Mouse (Mus musculus): ENCODE measurements around the gene Rps6ka1. TPM values are rescaled to one million over a fixed set of nuclear protein-coding genes. Genes with fewer than 3 reads are reported as not detected.
"Not testable (repeated sequence)": the region's sequence is repeated elsewhere in the genome, so short reads cannot be mapped to it uniquely, and the experiment has no call there.

The Rps6ka1 gene
- polyA plus RNA-seq, 1 experiment from 2014 or later, result 37.4 TPM

DNA sequence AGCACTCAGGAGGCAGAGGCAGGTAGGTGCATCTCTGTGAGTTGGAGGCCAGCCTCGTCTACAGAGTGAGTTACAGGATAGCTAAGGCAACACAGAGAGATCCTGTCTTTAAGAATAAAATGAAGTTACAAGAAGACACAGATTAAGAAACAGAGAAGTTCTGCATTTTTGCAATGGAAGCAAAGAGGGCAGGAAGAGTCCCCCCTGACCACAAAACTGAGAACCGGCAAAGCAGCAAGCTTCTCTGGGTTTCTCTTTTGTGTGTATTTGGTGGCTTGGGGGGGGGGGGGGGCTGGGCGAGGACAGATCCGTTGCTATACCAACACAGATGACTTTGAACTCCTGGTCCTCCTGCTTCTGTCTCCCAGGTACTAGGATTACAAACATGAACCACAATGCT lies 19.5 kb upstream of the Rps6ka1 start:
- ATAC-seq (ENCODE audit: low FRiP score), result no peak
- no peaks in the 10 kb centered on the region for H3K9me3 ChIP-seq (replicated peaks)
- no peaks in the 10 kb centered on the region for H3K27me3 ChIP-seq
- H3K27ac ChIP-seq, result no peak overlapping the region
- H3K36me3 ChIP-seq, result no peaks in the 10 kb centered on the region
- H3K4me3 ChIP-seq, result no peak overlapping the region
- no peak overlapping the region for H3K4me2 ChIP-seq (replicated peaks)
- peaks cover 17% of the 10 kb centered on the region for H3K4me1 ChIP-seq
- 60% methylated on average over 4 of the region's 4 CpGs for WGBS
- no peak overlapping the region for H3K9ac ChIP-seq

DNA sequence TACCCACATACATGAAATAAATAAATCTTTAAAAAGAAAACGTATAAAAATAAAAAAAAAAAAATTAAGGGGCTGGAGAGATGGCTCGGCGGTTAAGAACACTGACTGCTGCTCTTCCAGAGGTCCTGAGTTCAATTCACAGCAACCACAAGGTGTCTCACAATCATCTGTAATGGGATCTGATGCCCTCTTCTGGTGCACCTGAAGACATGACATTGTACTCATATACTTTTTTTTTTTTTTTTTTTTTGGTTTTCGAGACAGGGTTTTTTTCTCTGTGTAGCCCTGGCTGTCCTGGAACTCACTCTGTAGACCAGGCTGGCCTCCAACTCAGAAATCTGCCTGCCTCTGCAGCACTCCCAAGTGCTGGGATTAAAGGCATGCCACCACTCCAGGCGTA lies 18.7 kb upstream of the Rps6ka1 start:
- H3K9me3 ChIP-seq (replicated peaks); ATAC-seq (ENCODE audit: low FRiP score): not testable (repeated sequence)

DNA sequence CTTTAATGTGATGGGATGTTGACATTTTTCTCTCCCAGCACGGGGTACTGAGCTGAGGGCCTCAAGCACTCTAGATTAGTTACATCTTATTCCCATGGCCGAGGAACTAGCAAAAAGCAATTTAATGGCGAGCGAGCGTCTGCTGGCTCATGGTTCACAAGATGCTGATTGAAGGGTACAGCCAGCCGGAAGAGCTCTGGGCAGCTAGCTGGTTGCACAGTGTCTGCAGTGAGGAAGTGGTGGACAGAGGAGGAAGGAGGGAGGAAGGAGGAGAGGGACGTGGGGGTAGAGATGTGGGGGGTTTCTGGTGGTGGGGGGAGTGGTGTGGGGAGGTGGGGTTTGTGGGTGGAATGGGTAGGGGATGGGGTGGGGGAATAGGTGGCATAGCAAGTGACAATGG lies 17.6 kb upstream of the Rps6ka1 start:
- H3K9ac ChIP-seq, result no peak overlapping the region
- H3K9me3 ChIP-seq (replicated peaks), result no peaks in the 10 kb centered on the region
- ATAC-seq (ENCODE audit: low FRiP score), result no peak
- no peak overlapping the region for H3K4me2 ChIP-seq (replicated peaks)
- no peaks in the 10 kb centered on the region for H3K36me3 ChIP-seq
- peaks cover 9% of the 10 kb centered on the region for H3K4me1 ChIP-seq
- 76% methylated on average over 7 of the region's 7 CpGs for WGBS
- H3K4me3 ChIP-seq, result no peak overlapping the region
- H3K27me3 ChIP-seq, result no peaks in the 10 kb centered on the region
- no peak overlapping the region for H3K27ac ChIP-seq

More for the DNA sequence above, 18.7 kb upstream of the Rps6ka1 start:
- 89% methylated on average over 5 of the region's 5 CpGs for WGBS
- not testable (repeated sequence) for H3K4me3 ChIP-seq; H3K9ac ChIP-seq; H3K36me3 ChIP-seq; H3K27ac ChIP-seq; H3K27me3 ChIP-seq; H3K4me2 ChIP-seq (replicated peaks)
- H3K4me1 ChIP-seq, result peaks cover 16% of the 10 kb centered on the region

DNA sequence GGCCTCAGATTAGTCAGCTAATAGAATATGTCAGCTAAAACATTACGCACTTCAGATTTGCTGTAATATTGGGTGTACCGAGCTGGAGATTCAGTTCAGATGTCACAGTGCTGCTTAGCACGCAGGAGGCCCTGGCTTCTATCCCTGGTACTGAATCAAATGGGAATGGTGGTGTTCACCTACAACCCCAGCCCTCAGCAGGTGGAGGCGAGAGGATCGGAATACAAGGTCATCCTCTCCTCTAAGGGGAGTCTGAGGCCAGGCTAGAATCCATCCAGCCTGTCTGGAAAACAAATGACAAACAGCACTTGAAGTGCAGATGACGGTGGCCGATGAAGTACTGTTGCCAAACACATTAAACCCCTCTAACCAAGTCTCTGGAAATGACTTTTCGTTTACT lies 16.7 kb upstream of the Rps6ka1 start:
- H3K4me1 ChIP-seq, result peaks cover 4% of the 10 kb centered on the region; the same call in 1 of the 2 replicates
- no peak overlapping the region for H3K9ac ChIP-seq
- H3K27ac ChIP-seq, result no peak overlapping the region
- H3K9me3 ChIP-seq (replicated peaks), result no peaks in the 10 kb centered on the region
- ATAC-seq (ENCODE audit: low FRiP score), result no peak
- no peaks in the 10 kb centered on the region for H3K36me3 ChIP-seq
- H3K4me3 ChIP-seq, result no peak overlapping the region
- 82% methylated on average over 8 of the region's 8 CpGs for WGBS
- H3K4me2 ChIP-seq (replicated peaks), result no peak overlapping the region
- H3K27me3 ChIP-seq, result no peaks in the 10 kb centered on the region

DNA sequence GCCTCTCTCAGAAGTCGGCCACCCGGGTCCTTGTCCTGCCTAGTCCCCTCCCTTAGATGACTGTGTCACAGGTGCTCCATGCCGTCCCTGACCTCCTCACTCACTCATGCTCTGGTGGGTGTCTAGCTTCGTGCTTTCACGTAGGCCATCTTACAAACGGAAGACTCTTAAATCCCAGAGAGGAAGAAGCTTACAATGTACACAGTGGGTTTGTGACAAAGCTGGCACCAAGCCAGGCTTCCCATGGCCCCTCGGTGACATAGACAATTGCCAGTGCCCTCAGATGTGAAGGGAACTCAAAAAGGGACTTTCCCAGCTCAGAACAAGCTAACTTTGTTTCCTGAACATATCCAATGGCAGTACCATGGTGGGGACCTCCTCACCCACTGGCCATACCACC lies 15.8 kb upstream of the Rps6ka1 start:
- H3K36me3 ChIP-seq, result no peaks in the 10 kb centered on the region
- H3K9me3 ChIP-seq (replicated peaks), result no peaks in the 10 kb centered on the region
- H3K9ac ChIP-seq, result no peak overlapping the region
- 74% methylated on average over 7 of the region's 7 CpGs for WGBS
- ATAC-seq (ENCODE audit: low FRiP score), result no peak
- no peak overlapping the region for H3K4me2 ChIP-seq (replicated peaks)
- peaks cover 7% of the 10 kb centered on the region for H3K4me1 ChIP-seq
- no peaks in the 10 kb centered on the region for H3K27me3 ChIP-seq
- H3K4me3 ChIP-seq, result no peak overlapping the region
- no peak overlapping the region for H3K27ac ChIP-seq

DNA sequence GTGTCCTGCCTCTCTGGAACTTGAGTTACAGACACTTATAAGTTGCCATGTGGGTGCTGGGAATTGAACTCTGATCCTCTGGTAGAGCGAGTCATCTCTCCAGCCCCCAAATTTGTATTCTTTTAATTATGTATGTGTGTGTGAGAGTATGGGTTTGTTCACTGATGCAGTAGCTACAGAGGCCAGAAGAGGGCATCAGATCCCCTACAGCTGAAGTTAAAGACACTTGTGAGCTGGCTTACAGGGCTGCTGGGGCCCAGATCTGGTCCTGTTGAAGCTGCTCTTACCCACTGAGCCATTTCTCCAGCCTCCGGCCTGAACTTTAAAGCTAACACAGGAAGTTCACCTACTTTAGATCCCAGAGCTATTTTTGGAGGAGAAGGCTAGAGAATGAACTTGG lies 14.9 kb upstream of the Rps6ka1 start:
- ATAC-seq (ENCODE audit: low FRiP score), result no peak
- no peak overlapping the region for H3K4me2 ChIP-seq (replicated peaks)
- no peak overlapping the region for H3K4me3 ChIP-seq
- no peaks in the 10 kb centered on the region for H3K27me3 ChIP-seq
- no peaks in the 10 kb centered on the region for H3K36me3 ChIP-seq
- H3K4me1 ChIP-seq, result peaks cover 13% of the 10 kb centered on the region
- H3K27ac ChIP-seq, result no peak overlapping the region
- H3K9me3 ChIP-seq (replicated peaks), result no peaks in the 10 kb centered on the region
- H3K9ac ChIP-seq, result no peak overlapping the region
- WGBS, result 89% methylated on average over 2 of the region's 2 CpGs

DNA sequence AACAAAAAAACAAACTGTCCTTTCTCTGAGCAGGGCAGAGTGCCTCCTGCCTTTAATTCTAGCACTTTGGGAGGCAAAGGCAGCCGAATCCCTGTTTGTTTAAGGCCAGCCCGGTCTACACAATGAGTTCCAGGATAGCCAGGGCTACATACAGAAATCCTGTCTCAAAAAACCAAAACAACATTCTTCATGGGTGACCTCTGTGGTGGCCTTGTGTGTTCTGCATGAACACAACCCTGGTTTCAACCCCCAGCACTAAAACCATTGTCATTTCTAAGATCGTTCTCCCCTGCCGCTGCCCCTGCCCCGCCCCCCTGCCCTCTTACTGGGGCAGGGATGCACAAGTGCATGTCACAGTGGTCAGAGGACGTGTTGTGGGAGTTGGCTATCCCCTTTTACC lies 13.3 kb upstream of the Rps6ka1 start:
- Histone ChIP-seq H3K4me1 (peaks cover 13% of the 10 kb centered on the region), H3K9me3 (replicated peaks) (no peaks in the 10 kb centered on the region), H3K27ac (no peak overlapping the region), H3K27me3 (0 out of 2 replicates have a peak, but pooled peaks cover 1% of the 10 kb centered on the region), H3K9ac (no peak overlapping the region), H3K4me2 (replicated peaks) (no peak overlapping the region), H3K36me3 (no peaks in the 10 kb centered on the region), H3K4me3 (no peak overlapping the region)
- no peak for ATAC-seq (ENCODE audit: low FRiP score)
- WGBS, result 78% methylated on average over 6 of the region's 6 CpGs

DNA sequence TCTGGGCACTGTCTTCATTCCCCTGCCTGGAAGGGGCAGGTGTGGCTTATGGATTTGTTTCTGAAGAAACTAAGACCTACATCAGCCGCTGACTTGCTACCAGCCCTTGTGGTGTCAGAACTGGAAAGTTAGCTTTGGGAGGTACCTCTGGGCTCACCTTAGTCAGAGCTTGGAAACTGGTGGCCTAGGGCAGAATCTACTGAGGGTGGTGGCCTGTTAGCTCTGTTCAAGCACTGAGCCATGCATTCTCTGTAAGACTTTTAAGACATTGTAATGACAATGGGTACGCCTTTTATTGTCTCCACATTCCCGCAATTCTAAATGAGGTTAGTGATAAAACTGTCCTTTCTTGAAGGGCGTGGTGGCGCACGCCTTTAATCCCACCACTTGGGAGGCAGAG lies 12.8 kb upstream of the Rps6ka1 start:
- ATAC-seq (ENCODE audit: low FRiP score), result no peak
- 96% methylated on average over 6 of the region's 6 CpGs for WGBS
- H3K4me2 ChIP-seq (replicated peaks), result no peak overlapping the region
- no peak overlapping the region for H3K27ac ChIP-seq
- 0 out of 2 replicates have a peak, but pooled peaks cover 4% of the 10 kb centered on the region for H3K27me3 ChIP-seq
- no peak overlapping the region for H3K4me3 ChIP-seq
- H3K9ac ChIP-seq, result no peak overlapping the region
- no peaks in the 10 kb centered on the region for H3K36me3 ChIP-seq
- H3K9me3 ChIP-seq (replicated peaks), result no peaks in the 10 kb centered on the region
- H3K4me1 ChIP-seq, result peaks cover 13% of the 10 kb centered on the region

DNA sequence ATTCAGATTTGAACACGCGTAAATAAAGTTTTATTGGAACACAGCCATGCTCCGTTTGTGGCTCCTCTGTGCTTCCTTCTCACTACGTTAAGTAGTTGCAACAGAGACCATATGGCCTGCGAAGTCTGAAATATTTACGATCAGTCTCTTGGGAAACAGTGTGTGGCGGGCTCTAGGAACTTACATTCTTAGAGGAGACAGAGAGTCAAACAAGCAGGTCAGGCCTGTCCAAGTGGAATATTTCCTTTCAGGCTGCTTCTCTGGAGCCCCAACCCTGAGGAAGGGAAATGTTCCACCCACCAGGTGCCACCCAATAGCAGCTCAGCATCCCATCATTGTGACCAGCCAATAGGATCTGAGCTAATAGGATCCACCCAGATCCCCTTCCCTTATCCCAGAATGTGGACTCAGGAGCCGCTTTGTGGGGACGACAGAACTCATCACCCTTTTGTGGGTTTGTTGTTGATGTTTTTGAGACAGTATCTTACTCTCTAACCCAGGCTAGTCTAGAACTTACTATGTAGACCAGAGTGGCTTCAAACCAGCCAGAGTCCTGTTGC lies 11.7 kb upstream of the Rps6ka1 start:
- H3K36me3 ChIP-seq, result no peaks in the 10 kb centered on the region
- no peak overlapping the region for H3K4me2 ChIP-seq (replicated peaks)
- ATAC-seq (ENCODE audit: low FRiP score), result no peak
- no peak overlapping the region for H3K4me3 ChIP-seq
- H3K27ac ChIP-seq, result no peak overlapping the region
- no peaks in the 10 kb centered on the region for H3K9me3 ChIP-seq (replicated peaks)
- no peak overlapping the region for H3K9ac ChIP-seq
- 74% methylated on average over 9 of the region's 9 CpGs for WGBS
- 0 out of 2 replicates have a peak, but pooled peaks cover 4% of the 10 kb centered on the region for H3K27me3 ChIP-seq
- peaks cover 13% of the 10 kb centered on the region for H3K4me1 ChIP-seq

DNA sequence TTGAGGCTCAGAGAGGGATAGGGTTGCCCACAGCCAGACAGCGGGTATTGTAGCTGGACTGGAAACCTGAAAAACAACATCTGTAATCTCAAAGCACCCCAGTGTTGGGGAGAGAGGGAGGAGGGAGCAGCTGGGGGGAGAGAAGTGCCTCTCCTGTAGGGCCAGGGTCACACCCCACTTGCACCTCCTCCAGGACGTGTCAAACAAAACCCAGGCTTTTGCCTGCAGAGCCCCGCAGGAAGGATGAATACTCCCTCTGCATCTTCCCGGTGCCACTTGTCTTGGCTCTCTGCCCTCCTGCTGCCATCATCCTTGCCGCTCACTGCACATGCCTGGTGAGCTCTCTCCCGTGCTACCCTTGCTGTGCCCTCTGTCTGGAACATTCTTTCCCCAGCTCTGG lies 10.6 kb upstream of the Rps6ka1 start:
- H3K36me3 ChIP-seq, result no peaks in the 10 kb centered on the region
- WGBS, result 30% methylated on average over 6 of the region's 6 CpGs
- no peak overlapping the region for H3K4me2 ChIP-seq (replicated peaks)
- no peaks in the 10 kb centered on the region for H3K9me3 ChIP-seq (replicated peaks)
- ATAC-seq (ENCODE audit: low FRiP score), result no peak
- H3K27me3 ChIP-seq, result 0 out of 2 replicates have a peak, but pooled peaks cover 4% of the 10 kb centered on the region
- H3K9ac ChIP-seq, result no peak overlapping the region
- no peak overlapping the region for H3K27ac ChIP-seq
- H3K4me3 ChIP-seq, result no peak overlapping the region
- peaks cover 9% of the 10 kb centered on the region for H3K4me1 ChIP-seq

DNA sequence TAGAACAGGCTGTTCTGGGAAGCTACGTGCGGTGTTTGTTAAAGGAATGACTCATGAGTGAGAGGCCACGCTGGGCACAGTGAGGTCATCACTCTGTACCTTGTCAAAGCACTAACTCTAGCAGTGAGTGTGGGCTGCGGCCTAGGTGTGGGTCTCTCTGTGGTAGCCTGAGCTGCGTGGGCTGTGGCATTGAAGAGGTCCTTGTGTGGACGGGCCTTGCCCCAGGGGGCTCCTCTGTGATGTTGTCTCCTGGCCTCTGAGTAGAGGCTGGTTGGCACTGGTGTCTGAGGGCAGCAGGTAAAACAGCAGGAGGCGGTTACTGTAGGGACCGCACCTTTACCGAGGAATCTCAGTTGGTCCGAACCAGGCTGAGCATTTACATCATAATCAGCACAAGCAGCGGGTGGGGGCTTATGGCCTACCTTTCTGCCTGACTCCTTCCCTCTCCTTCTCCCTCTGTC lies 9.9 kb upstream of the Rps6ka1 start:
- H3K27ac ChIP-seq, result no peak overlapping the region
- H3K4me3 ChIP-seq, result no peak overlapping the region
- H3K9me3 ChIP-seq (replicated peaks), result no peaks in the 10 kb centered on the region
- no peaks in the 10 kb centered on the region for H3K36me3 ChIP-seq
- ATAC-seq (ENCODE audit: low FRiP score), result no peak
- peaks cover 9% of the 10 kb centered on the region for H3K4me1 ChIP-seq
- no peak overlapping the region for H3K9ac ChIP-seq
- 65% methylated on average over 11 of the region's 11 CpGs for WGBS
- no peak overlapping the region for H3K4me2 ChIP-seq (replicated peaks)
- H3K27me3 ChIP-seq, result 0 out of 2 replicates have a peak, but pooled peaks cover 4% of the 10 kb centered on the region

DNA sequence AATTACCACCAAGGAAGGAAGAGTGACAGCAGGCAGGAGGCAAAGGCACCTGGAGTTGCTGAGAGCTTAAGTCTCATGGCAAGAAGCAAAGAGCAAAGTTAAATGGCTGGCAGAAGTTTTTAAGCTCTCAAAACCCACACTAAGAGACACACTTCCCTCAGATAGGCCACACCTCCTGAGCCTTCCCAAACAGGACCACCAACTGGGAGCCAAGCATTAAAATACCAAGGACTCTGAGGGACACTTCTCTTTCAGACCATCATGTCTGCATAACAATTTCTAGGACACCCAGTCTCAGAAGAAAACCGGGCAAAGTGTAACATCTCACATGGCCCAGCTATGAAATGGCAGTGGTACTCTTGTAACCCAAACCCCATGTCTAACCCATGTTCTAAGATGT lies 9.4 kb upstream of the Rps6ka1 start:
- Histone ChIP-seq H3K27ac (no peak overlapping the region), H3K27me3 (0 out of 2 replicates have a peak, but pooled peaks cover 4% of the 10 kb centered on the region), H3K4me3 (no peak overlapping the region), H3K36me3 (no peaks in the 10 kb centered on the region), H3K9me3 (replicated peaks) (no peaks in the 10 kb centered on the region), H3K4me1 (peaks cover 9% of the 10 kb centered on the region), H3K4me2 (replicated peaks) (no peak overlapping the region), H3K9ac (no peak overlapping the region)
- no peak for ATAC-seq (ENCODE audit: low FRiP score)
- 72% methylated on average over 1 of the region's 1 CpGs for WGBS

DNA sequence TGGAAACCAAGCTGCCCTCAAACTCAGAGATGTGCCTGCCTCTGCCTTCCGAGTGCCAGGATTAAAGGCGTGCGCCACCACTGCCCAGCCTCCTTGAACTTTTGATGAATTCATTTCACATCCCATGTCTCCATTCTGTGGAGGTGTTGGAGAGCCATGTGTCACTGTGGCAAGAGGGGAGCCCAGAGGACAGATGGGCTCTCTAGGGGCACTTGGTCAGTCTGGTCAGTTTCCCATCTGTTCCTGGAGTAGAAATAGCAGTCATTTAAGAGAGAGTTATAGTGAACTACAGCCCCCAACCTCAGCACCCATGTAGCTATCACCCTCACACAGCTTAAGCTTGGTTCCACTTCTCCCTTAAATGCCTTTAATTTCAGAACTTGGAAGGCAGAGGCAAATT lies 8.4 kb upstream of the Rps6ka1 start:
- Histone ChIP-seq H3K27me3 (0 out of 2 replicates have a peak, but pooled peaks cover 4% of the 10 kb centered on the region), H3K9ac (no peak overlapping the region), H3K36me3 (no peaks in the 10 kb centered on the region), H3K27ac (no peak overlapping the region), H3K4me1 (peaks cover 9% of the 10 kb centered on the region), H3K4me2 (replicated peaks) (no peak overlapping the region), H3K4me3 (no peak overlapping the region), H3K9me3 (replicated peaks) (no peaks in the 10 kb centered on the region)
- 95% methylated on average over 3 of the region's 3 CpGs for WGBS
- no peak for ATAC-seq (ENCODE audit: low FRiP score)

Data from hindbrain, embryonic 12.5 days (tissue).